Comparison of ENCODE assay signal across 10 mouse cellular contexts in the genomic region with DNA sequence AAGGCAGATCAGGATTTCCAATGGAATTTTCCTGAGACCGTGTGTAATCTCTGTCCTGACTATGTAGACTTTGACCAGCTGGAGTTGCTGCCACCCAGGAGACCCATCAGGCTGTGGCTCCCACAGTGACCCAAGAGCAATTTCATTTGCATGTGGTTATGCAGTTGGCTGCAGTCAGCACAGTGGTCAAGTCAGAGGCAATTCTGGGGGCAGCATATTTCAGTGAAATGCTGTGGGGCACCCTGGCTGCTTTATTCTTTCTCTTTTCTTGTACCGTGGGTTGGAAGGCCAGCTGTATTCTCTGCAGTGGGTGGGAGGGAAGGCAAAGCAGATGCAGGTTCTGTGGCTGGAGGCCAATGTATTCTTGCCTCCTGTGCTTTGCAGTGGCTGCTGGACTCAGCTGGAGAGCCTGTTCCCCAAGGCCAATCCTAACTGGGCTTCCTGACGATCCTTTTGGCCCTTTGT. TPM values are rescaled to one million over a fixed set of nuclear protein-coding genes. Genes with fewer than 3 reads are reported as not detected.
DNase-seq lines count a peak whose midpoint lies in the region; ATAC-seq and TF ChIP-seq lines count a peak whose summit lies in the region.
"Had no signal": no experiment of that assay in that cellular context is flagged by ENCODE, and none has a peak within 500 bp of the region (broad histone marks: within the 10 kb centered on the region; RNA-seq: fewer than 3 reads in every experiment).

No protein-coding gene starts in this region.

- no peak overlapping the region for H3K4me3 ChIP-seq in embryonic facial prominence, embryonic 14.5 days (ENCODE audit: low read depth, low read length)
- no peak overlapping the region for H3K4me3 ChIP-seq in embryonic facial prominence, embryonic 10.5 days
- H3K4me3 ChIP-seq in left cerebral cortex, adult 2 months, result no peak overlapping the region

- H3K9ac ChIP-seq in embryonic facial prominence, embryonic 14.5 days (ENCODE audit: low read depth, low read length), result no peak overlapping the region

- peak; percentile 26 for DNase-seq in embryonic facial prominence, embryonic 14.5 days (ENCODE audit: low spot score)
- DNase-seq in embryonic facial prominence, embryonic 10.5 days (ENCODE audit: low spot score), result no peak
- peak; percentile 48 for DNase-seq in testis, postnatal 10 days (ENCODE audit: low spot score)
- no peak for DNase-seq in testis, postnatal 14 days (ENCODE audit: low spot score)
- DNase-seq in left cerebral cortex, adult 2 months (ENCODE audit: extremely low spot score in 1 of 2, low spot score in 2 of 2), result peak in 1 of 2 experiments; percentile 38
- DNase-seq in right cerebral cortex, postnatal 10 days (ENCODE audit: low spot score in 2 of 2), result peak; percentile 49 to 66
- DNase-seq in urinary bladder, adult 18-20 months (ENCODE audit: low spot score in 2 of 2), result no peak
- DNase-seq in natural killer cell, adult 2 months (ENCODE audit: low spot score in 2 of 2), result no peak

- intact Hi-C loops in left cerebral cortex, adult 2 months (cut with DNase I), result loop anchor here (5.0 kb wide), 1 partner anchor 51 kb away; no protein-coding TSS in a partner anchor

- 21% methylated on average over 3 of the region's 3 CpGs for WGBS in embryonic facial prominence, embryonic 14.5 days
- WGBS in embryonic facial prominence, embryonic 10.5 days, result 19% methylated on average over 3 of the region's 3 CpGs

- peaks cover 5% of the 10 kb centered on the region; the same call in 1 of the 2 replicates for H3K4me1 ChIP-seq in embryonic facial prominence, embryonic 14.5 days (ENCODE audit: control insufficient read depth, insufficient read depth, low read length)
- peaks cover 11% of the 10 kb centered on the region for H3K4me1 ChIP-seq in embryonic facial prominence, embryonic 10.5 days

- H3K9me3 ChIP-seq in embryonic facial prominence, embryonic 14.5 days (ENCODE audit: control insufficient read depth, low read length), result no peaks in the 10 kb centered on the region
- no peaks in the 10 kb centered on the region for H3K9me3 ChIP-seq in embryonic facial prominence, embryonic 10.5 days

- no peak for TF ChIP-seq CTCF in left cerebral cortex, adult 2 months (IDR thresholded peaks at IDR 0.05)

- peak overlapping the region; percentile 11; the same call in 1 of the 2 replicates for H3K27ac ChIP-seq in embryonic facial prominence, embryonic 14.5 days (replicated peaks; ENCODE audit: low read depth, low read length)
- no peak overlapping the region for H3K27ac ChIP-seq in embryonic facial prominence, embryonic 10.5 days (replicated peaks)
- peak overlapping the region; percentile 96 for H3K27ac ChIP-seq in left cerebral cortex, adult 2 months

- H3K36me3 ChIP-seq in embryonic facial prominence, embryonic 14.5 days (ENCODE audit: control insufficient read depth, insufficient read depth, low read length), result 0 out of 2 replicates have a peak, but pooled peaks cover 3% of the 10 kb centered on the region
- H3K36me3 ChIP-seq in embryonic facial prominence, embryonic 10.5 days (replicated peaks), result no peaks in the 10 kb centered on the region

- no peak for ATAC-seq in embryonic facial prominence, embryonic 14.5 days (ENCODE audit: low read depth)

- no peaks in the 10 kb centered on the region for H3K27me3 ChIP-seq in embryonic facial prominence, embryonic 14.5 days (replicated peaks; ENCODE audit: control insufficient read depth, insufficient read depth, low read length)
- H3K27me3 ChIP-seq in embryonic facial prominence, embryonic 10.5 days (replicated peaks; ENCODE audit: low read depth, poor library complexity, severe bottlenecking), result no peaks in the 10 kb centered on the region; the same call in 1 of the 2 replicates

- H3K4me2 ChIP-seq in embryonic facial prominence, embryonic 14.5 days (ENCODE audit: low read depth, low read length), result no peak overlapping the region

RNA-seq across cellular contexts. Expression of a gene that starts 12.6 kb away (rescaled TPM):
- polyA plus RNA-seq in embryonic facial prominence, embryonic 14.5 days (2014; fragmentation: Nextera tagmentation; extraction: Ambion mirVana), result 6.9 and 10.2 TPM in 2 replicates
- 8.0 and 9.2 TPM in 2 replicates for polyA plus RNA-seq in embryonic facial prominence, embryonic 10.5 days (2016; fragmentation: Nextera tagmentation; extraction: Ambion mirVana)
- total RNA-seq in left cerebral cortex, adult 2 months (2021), result 1 to 10 TPM; 1.7 to 2.1 TPM

RNA-seq across cellular contexts. Expression of a gene that starts 31.0 kb away (rescaled TPM):
- 197 and 214 TPM in 2 replicates for polyA plus RNA-seq in embryonic facial prominence, embryonic 14.5 days (2014; fragmentation: Nextera tagmentation; extraction: Ambion mirVana)
- polyA plus RNA-seq in embryonic facial prominence, embryonic 10.5 days (2016; fragmentation: Nextera tagmentation; extraction: Ambion mirVana), result 128 and 129 TPM in 2 replicates
- 10 to 100 TPM; 52.5 to 59.8 TPM for total RNA-seq in left cerebral cortex, adult 2 months (2021)

RNA-seq across cellular contexts. Expression of a gene that starts 42.9 kb away (rescaled TPM):
- 39.9 and 57.4 TPM in 2 replicates for polyA plus RNA-seq in embryonic facial prominence, embryonic 14.5 days (2014; fragmentation: Nextera tagmentation; extraction: Ambion mirVana)
- 0.09 TPM in 1 of 2 replicates, not detected in the other for polyA plus RNA-seq in embryonic facial prominence, embryonic 10.5 days (2016; fragmentation: Nextera tagmentation; extraction: Ambion mirVana)
- total RNA-seq in left cerebral cortex, adult 2 months (2021), result not detected
- polyA plus RNA-seq: cerebellum, adult 2 months; heart, postnatal 0 days had no signal

Comparison
In these comparisons a context has a peak if more than half of its experiments do, and no peak if none do; other contexts are left out.
1. DNase-seq: peak in embryonic facial prominence, embryonic 14.5 days (single experiment), testis, postnatal 10 days (single experiment) and right cerebral cortex, postnatal 10 days (2 of 2); none in embryonic facial prominence, embryonic 10.5 days (single experiment), testis, postnatal 14 days (single experiment), urinary bladder, adult 18-20 months (0 of 2) and natural killer cell, adult 2 months (0 of 2).
2. RNA of a gene that starts 42.9 kb away (polyA plus RNA-seq): 39.9 to 57.4 TPM in embryonic facial prominence, embryonic 14.5 days; 0.09 TPM in embryonic facial prominence, embryonic 10.5 days; every median in the first group is over 10 times any median in the second.